Mouse (Mus musculus): Measurements from ENCODE around the gene Nsun5.
"Not testable (repeated sequence)": the region's sequence is repeated elsewhere in the genome, so short reads cannot be mapped to it uniquely, and the experiment has no call there.

Nsun5 gene

GRCm38 (mm10) chr5:135369787-135370654, at the start of gene Nsun5:
Gene Nsun5 (plus strand): TSS chr5:135369953.
- DNase-seq (ENCODE audit: low read depth, low spot score) = peak; percentile 97

- DNase-seq (ENCODE audit: low read depth, low spot score) = no peak
These were observed 47.6 kb upstream of the Nsun5 start for GRCm38 (mm10) chr5:135322197-135322596.

GRCm38 (mm10) chr5:135326121-135326659, 43.6 kb upstream of the Nsun5 start:
- DNase-seq (ENCODE audit: low read depth, low spot score) = no peak

GRCm38 (mm10) chr5:135329471-135329870, 40.3 kb upstream of the Nsun5 start:
- DNase-seq (ENCODE audit: low read depth, low spot score) = no peak

- DNase-seq (ENCODE audit: low read depth, low spot score) = no peak
These were observed 39.6 kb upstream of the Nsun5 start for GRCm38 (mm10) chr5:135330201-135330600.

GRCm38 (mm10) chr5:135331161-135331560, 38.6 kb upstream of the Nsun5 start:
- DNase-seq (ENCODE audit: low read depth, low spot score) = no peak

GRCm38 (mm10) chr5:135337575-135337974, 32.2 kb upstream of the Nsun5 start:
- DNase-seq (ENCODE audit: low read depth, low spot score) = no peak

- no peak for DNase-seq (ENCODE audit: low read depth, low spot score)
These were observed 23.8 kb upstream of the Nsun5 start for GRCm38 (mm10) chr5:135345989-135346388.

- DNase-seq (ENCODE audit: low read depth, low spot score) = no peak
These were observed 23.3 kb upstream of the Nsun5 start for GRCm38 (mm10) chr5:135346430-135346829.

- DNase-seq (ENCODE audit: low read depth, low spot score) = no peak
These were observed 22.2 kb upstream of the Nsun5 start for GRCm38 (mm10) chr5:135347511-135348011.

GRCm38 (mm10) chr5:135349862-135350261, 19.9 kb upstream of the Nsun5 start, which contains the start of gene Fkbp6:
Gene Fkbp6 (minus strand): TSS chr5:135350044.
- no peak for DNase-seq (ENCODE audit: low read depth, low spot score)

- no peak for DNase-seq (ENCODE audit: low read depth, low spot score)
These were observed 18.1 kb upstream of the Nsun5 start for GRCm38 (mm10) chr5:135351606-135352005.

GRCm38 (mm10) chr5:135352995-135353394, 16.8 kb upstream of the Nsun5 start, which contains the start of gene Trim50:
Gene Trim50 (plus strand): TSS chr5:135353295.
- DNase-seq (ENCODE audit: low read depth, low spot score) = no peak

- peak; percentile 25 for DNase-seq (ENCODE audit: low read depth, low spot score)
These were observed 16.2 kb upstream of the Nsun5 start for GRCm38 (mm10) chr5:135353564-135353963.

GRCm38 (mm10) chr5:135356090-135356489, 13.7 kb upstream of the Nsun5 start:
- no peak for DNase-seq (ENCODE audit: low read depth, low spot score)

GRCm38 (mm10) chr5:135357556-135357955, 12.2 kb upstream of the Nsun5 start:
- DNase-seq (ENCODE audit: low read depth, low spot score) = no peak

- no peak for DNase-seq (ENCODE audit: low read depth, low spot score)
These were observed 10.0 kb upstream of the Nsun5 start for GRCm38 (mm10) chr5:135359772-135360171.

GRCm38 (mm10) chr5:135362572-135362971, 7.2 kb upstream of the Nsun5 start:
- no peak for DNase-seq (ENCODE audit: low read depth, low spot score)

GRCm38 (mm10) chr5:135363540-135363939, 6.2 kb upstream of the Nsun5 start:
- peak; percentile 46 for DNase-seq (ENCODE audit: low read depth, low spot score)

- peak; percentile 56 for DNase-seq (ENCODE audit: low read depth, low spot score)
These were observed 1.9 kb upstream of the Nsun5 start for GRCm38 (mm10) chr5:135367841-135368240.

GRCm38 (mm10) chr5:135368312-135368711, 1.4 kb upstream of the Nsun5 start:
- no peak for DNase-seq (ENCODE audit: low read depth, low spot score)

- not testable (repeated sequence) for DNase-seq (ENCODE audit: low read depth, low spot score)
These were observed 557 bp upstream of the Nsun5 start for GRCm38 (mm10) chr5:135369196-135369595.

- DNase-seq (ENCODE audit: low read depth, low spot score) = no peak
These were observed 1.4 kb downstream of the Nsun5 start for GRCm38 (mm10) chr5:135371195-135371594.

Measured in CD4-positive, CD25-positive, alpha-beta regulatory T cell, adult 2 months (primary cell).